Mouse (Mus musculus) CH12F3 (cell line): ENCODE results near the gene Tarbp1.

ENCODE experiments used
- in situ Hi-C: fragments of 300-500 bp; cut with MboI; formaldehyde crosslinking; loops from 2 replicates; pipeline ENCODE4 v1.14.3; 2020; ENCODE audit warnings: low sequenced_read_pairs

Tarbp1 gene

GRCm38 (mm10) chr8:126474299-126475187 is at the start of gene Tarbp1:
TSS of gene Tarbp1 (minus strand) at chr8:126475065.
- in situ Hi-C loops, result no loop called here

- in situ Hi-C loops, result no loop called here
Observed at GRCm38 (mm10) chr8:126524233-126524985, 49.5 kb upstream of the Tarbp1 start.

GRCm38 (mm10) chr8:126523060-126523574 is 48.3 kb upstream of the Tarbp1 start:
- in situ Hi-C loops, result no loop called here

GRCm38 (mm10) chr8:126519447-126519975 is 44.6 kb upstream of the Tarbp1 start:
- in situ Hi-C loops, result no loop called here

GRCm38 (mm10) chr8:126516620-126517577 is 42.0 kb upstream of the Tarbp1 start:
- in situ Hi-C loops, result no loop called here

- in situ Hi-C loops, result no loop called here
Observed at GRCm38 (mm10) chr8:126514011-126514964, 39.4 kb upstream of the Tarbp1 start.

- in situ Hi-C loops, result no loop called here
Observed at GRCm38 (mm10) chr8:126510866-126511265, 36.0 kb upstream of the Tarbp1 start.

- in situ Hi-C loops, result loop anchor here (10.0 kb wide), 1 partner anchor 65 kb away; no protein-coding TSS in a partner anchor
Observed at GRCm38 (mm10) chr8:126509635-126510034, 34.8 kb upstream of the Tarbp1 start.

GRCm38 (mm10) chr8:126508871-126509586 is 34.2 kb upstream of the Tarbp1 start:
- in situ Hi-C loops, result loop anchor here (10.0 kb wide), 1 partner anchor 66 kb away; no protein-coding TSS in a partner anchor

- in situ Hi-C loops, result loop anchor here (10.0 kb wide), 1 partner anchor 67 kb away; no protein-coding TSS in a partner anchor
Observed at GRCm38 (mm10) chr8:126508221-126508620, 33.4 kb upstream of the Tarbp1 start.

GRCm38 (mm10) chr8:126504492-126505182 is 29.8 kb upstream of the Tarbp1 start:
- in situ Hi-C loops, result loop anchor here (10.0 kb wide), 1 partner anchor 70 kb away; no protein-coding TSS in a partner anchor

- in situ Hi-C loops, result loop anchor here (10.0 kb wide), 1 partner anchor 72 kb away; no protein-coding TSS in a partner anchor
Observed at GRCm38 (mm10) chr8:126502722-126503121, 27.9 kb upstream of the Tarbp1 start.

GRCm38 (mm10) chr8:126499371-126499770 is 24.5 kb upstream of the Tarbp1 start:
- in situ Hi-C loops, result loop anchor here (5.0 kb wide), 1 partner anchor 423 kb away; no protein-coding TSS in a partner anchor

- in situ Hi-C loops, result loop anchor here (5.0 kb wide), 1 partner anchor 424 kb away; no protein-coding TSS in a partner anchor
Observed at GRCm38 (mm10) chr8:126498465-126498864, 23.6 kb upstream of the Tarbp1 start.

- in situ Hi-C loops, result loop anchor here (5.0 kb wide), 1 partner anchor 425 kb away; no protein-coding TSS in a partner anchor
Observed at GRCm38 (mm10) chr8:126497541-126498428, 22.9 kb upstream of the Tarbp1 start.

GRCm38 (mm10) chr8:126496915-126497314 is 22.1 kb upstream of the Tarbp1 start:
- in situ Hi-C loops, result loop anchor here (5.0 kb wide), 1 partner anchor 425 kb away; no protein-coding TSS in a partner anchor
